Mouse (Mus musculus) hindbrain, embryonic 14.5 days (tissue): ENCODE results near the gene Klf13. TPM values are rescaled to one million over a fixed set of nuclear protein-coding genes. Genes with fewer than 3 reads are reported as not detected.

Experiments used
- polyA plus RNA-seq: library from polyadenylated mRNA; unstranded; fragments of >200 nt; fragmentation: Nextera tagmentation; extraction: Ambion mirVana; gene quantifications from 2 replicates; pipeline ENCODE4 v1.2.1, GENCODE M21; 2014

Gene Klf13
- polyA plus RNA-seq, 1 experiment from 2014 or later, result 25.2 TPM

Other genes with a start within 250 kb of the Klf13 start
- not detected in 2 replicates for gene E030018B13Rik, start 22.1 kb downstream of the Klf13 start, polyA plus RNA-seq
- 0.12 and 0.23 TPM in 2 replicates for gene Trpm1, start 214.9 kb upstream of the Klf13 start, polyA plus RNA-seq